Mouse (Mus musculus) MEL (cell line): ENCODE measurements around the gene Mmp25. TPM values are rescaled to one million over a fixed set of nuclear protein-coding genes. Genes with fewer than 3 reads are reported as not detected.

Experiments
- DNase-seq: peaks from one replicate; pipeline ENCODE4 v3.0.0; 2011; ENCODE audit warnings: low read depth, low spot score
- H3K27ac ChIP-seq: 2 replicates; pipeline ENCODE4 v1.5.1; 2012; ENCODE audit warnings: low read depth, mild to moderate bottlenecking, control low read depth, low read length, moderate library complexity; ENCODE audit not compliant: control insufficient read depth
- H3K27me3 ChIP-seq, 2 experiments: fragments of 150-350 bp in 1 of 2; sonication (generic) in 1 of 2; 2 replicates each; pipeline ENCODE4 v1.6.1; 2012; ENCODE audit warnings: low read length in 2 of 2, mild to moderate bottlenecking in 2 of 2, improper control_type of control experiment in 1 of 2, moderate library complexity in 1 of 2; ENCODE audit not compliant: insufficient read depth in 2 of 2, control insufficient read depth in 1 of 2
- H3K36me3 ChIP-seq, 2 experiments: 2 replicates each; pipeline ENCODE4 v1.6.1; 2012 to 2014; ENCODE audit warnings: low read length in 2 of 2, improper control_type of control experiment in 1 of 2, inconsistent platforms in 1 of 2, mild to moderate bottlenecking in 1 of 2; ENCODE audit not compliant: insufficient read depth in 2 of 2, control insufficient read depth in 1 of 2
- H3K4me1 ChIP-seq, 2 experiments: fragments of 150-350 bp in 1 of 2; sonication (generic) in 1 of 2; 2 replicates each; pipeline ENCODE4 v1.6.1; 2012; ENCODE audit warnings: low read length in 2 of 2, improper control_type of control experiment in 1 of 2, mild to moderate bottlenecking in 1 of 2; ENCODE audit not compliant: insufficient read depth in 2 of 2, control insufficient read depth in 1 of 2
- H3K4me3 ChIP-seq, 2 experiments: fragments of 150-350 bp in 1 of 2; sonication (generic) in 1 of 2; 2 replicates each; pipeline ENCODE4 v1.5.1; 2012; ENCODE audit warnings: low read depth in 2 of 2, low read length in 2 of 2, mild to moderate bottlenecking in 2 of 2, moderate library complexity in 2 of 2, control low read depth in 1 of 2, improper control_type of control experiment in 1 of 2; ENCODE audit not compliant: control insufficient read depth in 1 of 2, insufficient read depth in 1 of 2
- H3K79me2 ChIP-seq: 2 replicates; pipeline ENCODE4 v1.6.1; 2012; ENCODE audit warnings: mild to moderate bottlenecking, low read length, moderate library complexity; ENCODE audit not compliant: control insufficient read depth, poor library complexity, insufficient read depth
- H3K9ac ChIP-seq: 2 replicates; pipeline ENCODE4 v1.6.1; 2012; ENCODE audit warnings: low read depth, mild to moderate bottlenecking, control low read depth, low read length, moderate library complexity; ENCODE audit not compliant: control insufficient read depth, poor library complexity, severe bottlenecking
- H3K9me3 ChIP-seq: fragments of 150-350 bp; sonication (generic); replicated peaks from 2 replicates; pipeline ENCODE4 v1.6.1; 2012; ENCODE audit warnings: mild to moderate bottlenecking, low read length, improper control_type of control experiment, moderate library complexity; ENCODE audit not compliant: insufficient read depth
- BHLHE40 ChIP-seq: IDR thresholded peaks from 2 replicates; pipeline ENCODE4 v1.6.1; 2012; ENCODE audit warnings: low read depth, mild to moderate bottlenecking, inconsistent platforms, low read length, improper control_type of control experiment, borderline replicate concordance
- CHD1 ChIP-seq: IDR thresholded peaks from 2 replicates; pipeline ENCODE4 v1.6.1; 2012; ENCODE audit warnings: low read depth, mild to moderate bottlenecking, inconsistent platforms, low read length, improper control_type of control experiment
- CHD2 ChIP-seq: IDR thresholded peaks from 2 replicates; pipeline ENCODE4 v1.6.1; 2011; ENCODE audit warnings: low read length, improper control_type of control experiment
- EP300 ChIP-seq, 2 experiments: IDR thresholded peaks; 2 replicates each; pipeline ENCODE4 v1.6.1; 2011; ENCODE audit warnings: improper control_type of control experiment in 2 of 2, low read length in 2 of 2, low read depth in 1 of 2, mild to moderate bottlenecking in 1 of 2
- GABPA ChIP-seq: IDR thresholded peaks from 2 replicates; pipeline ENCODE4 v1.6.1; 2012; ENCODE audit warnings: low read depth, mild to moderate bottlenecking, inconsistent platforms, low read length, improper control_type of control experiment, moderate library complexity
- GATA1 ChIP-seq: IDR thresholded peaks from 2 replicates; pipeline ENCODE4 v1.6.1; 2011; ENCODE audit warnings: low read depth, low read length, improper control_type of control experiment
- MAFK ChIP-seq: IDR thresholded peaks from 2 replicates; pipeline ENCODE4 v1.6.1; 2011; ENCODE audit warnings: low read depth, mild to moderate bottlenecking, low read length, improper control_type of control experiment, borderline replicate concordance
- MAX ChIP-seq: IDR thresholded peaks from 2 replicates; pipeline ENCODE4 v1.6.1; 2011; ENCODE audit warnings: low read length, improper control_type of control experiment
- MAZ ChIP-seq: IDR thresholded peaks from 2 replicates; pipeline ENCODE4 v1.6.1; 2012; ENCODE audit warnings: low read depth, mild to moderate bottlenecking, inconsistent platforms, low read length, improper control_type of control experiment
- MXI1 ChIP-seq: IDR thresholded peaks from 2 replicates; pipeline ENCODE4 v1.6.1; 2011; ENCODE audit warnings: mild to moderate bottlenecking, low read depth, low read length, improper control_type of control experiment
- MYC ChIP-seq: IDR thresholded peaks from 2 replicates; pipeline ENCODE4 v1.6.1; 2011; ENCODE audit warnings: low read depth, mild to moderate bottlenecking, low read length, improper control_type of control experiment, moderate library complexity
- NRF1 ChIP-seq: IDR thresholded peaks from 2 replicates; pipeline ENCODE4 v1.6.1; 2014; ENCODE audit warnings: low read depth, mild to moderate bottlenecking, inconsistent platforms, low read length, improper control_type of control experiment, moderate library complexity; ENCODE audit not compliant: poor library complexity, insufficient read depth, severe bottlenecking
- POLR2A ChIP-seq, 2 experiments: IDR thresholded peaks; 2 replicates each; pipeline ENCODE4 v1.6.1; 2011 to 2012; ENCODE audit warnings: low read length in 2 of 2, mild to moderate bottlenecking in 2 of 2, control low read depth in 1 of 2, improper control_type of control experiment in 1 of 2, low read depth in 1 of 2, moderate library complexity in 1 of 2; ENCODE audit not compliant: control insufficient read depth in 1 of 2, insufficient read depth in 1 of 2, poor library complexity in 1 of 2
- POLR2AphosphoS5 ChIP-seq: IDR thresholded peaks from 2 replicates; pipeline ENCODE4 v1.6.1; 2012; ENCODE audit warnings: low read depth, borderline replicate concordance, mild to moderate bottlenecking, inconsistent platforms, low read length, moderate library complexity, mixed read lengths
- RAD21 ChIP-seq: IDR thresholded peaks from 2 replicates; pipeline ENCODE4 v1.6.1; 2011; ENCODE audit warnings: mild to moderate bottlenecking, low read depth, low read length, improper control_type of control experiment
- SIN3A ChIP-seq: IDR thresholded peaks from 2 replicates; pipeline ENCODE4 v1.6.1; 2012; ENCODE audit warnings: low read length, improper control_type of control experiment, inconsistent platforms
- SMC3 ChIP-seq: IDR thresholded peaks from 2 replicates; pipeline ENCODE4 v1.6.1; 2011; ENCODE audit warnings: low read depth, low read length, improper control_type of control experiment
- TAL1 ChIP-seq: IDR thresholded peaks from 2 replicates; pipeline ENCODE4 v1.6.1; 2012; ENCODE audit warnings: mild to moderate bottlenecking, inconsistent platforms, low read length, moderate library complexity, mixed read lengths
- TBP ChIP-seq: IDR thresholded peaks from 2 replicates; pipeline ENCODE4 v1.8.0; 2011; ENCODE audit warnings: low read depth, low read length, improper control_type of control experiment
- TCF12 ChIP-seq: IDR thresholded peaks from 2 replicates; pipeline ENCODE4 v1.6.1; 2014; ENCODE audit warnings: low read depth, mild to moderate bottlenecking, inconsistent platforms, low read length, improper control_type of control experiment, moderate library complexity
- UBTF ChIP-seq: IDR thresholded peaks from 2 replicates; pipeline ENCODE4 v1.6.1; 2012; ENCODE audit warnings: low read depth, mild to moderate bottlenecking, inconsistent platforms, low read length, improper control_type of control experiment, moderate library complexity, borderline replicate concordance; ENCODE audit not compliant: insufficient read depth
- ZKSCAN1 ChIP-seq: IDR thresholded peaks from 2 replicates; pipeline ENCODE4 v1.6.1; 2012; ENCODE audit warnings: low read depth, mild to moderate bottlenecking, inconsistent platforms, low read length, improper control_type of control experiment, moderate library complexity
- ZMIZ1 ChIP-seq: IDR thresholded peaks from 2 replicates; pipeline ENCODE4 v1.6.1; 2012; ENCODE audit warnings: low read depth, mild to moderate bottlenecking, inconsistent platforms, low read length, improper control_type of control experiment, moderate library complexity
- ZNF384 ChIP-seq: IDR thresholded peaks from 2 replicates; pipeline ENCODE4 v1.6.1; 2012; ENCODE audit warnings: low read depth, mild to moderate bottlenecking, inconsistent platforms, low read length, improper control_type of control experiment
- polyA plus RNA-seq, 2 experiments: library from polyadenylated mRNA; stranded (reverse) in 1 of 2; unstranded in 1 of 2; fragments of >175 nt in 1 of 2; fragments of >200 nt in 1 of 2; gene quantifications; 2 replicates each; pipeline versions ENCODE4 v1.2.1 to v1.2.4; 2012; ENCODE audit warnings: low replicate concordance in 2 of 2, low read depth in 1 of 2; ENCODE audit not compliant: insufficient read length in 2 of 2, insufficient read depth in 1 of 2, missing spikeins in 1 of 2
- total RNA-seq: library from RNA; depleted of rRNA; stranded (reverse); fragments of 300-350 nt; gene quantifications from 2 replicates; pipeline ENCODE4 v1.2.3, GENCODE M21; 2012

Gene Mmp25
- total and polyA plus RNA-seq, 3 experiments, result 0.01 TPM; not detected in 2

- H3K79me2 ChIP-seq, result no peaks in the 10 kb centered on the region
- no peak for DNase-seq
- no peak overlapping the region for H3K27ac ChIP-seq
- no peaks in the 10 kb centered on the region for H3K27me3 ChIP-seq
- TF ChIP-seq POLR2A (IDR thresholded peaks at IDR 0.05; ENCODE audit: control insufficient read depth in 1 of 2, insufficient read depth in 1 of 2, low read depth in 1 of 2, low read length in 2 of 2, poor library complexity in 1 of 2) (no peak), NRF1 (no peak), RAD21 (no peak), POLR2AphosphoS5 (no peak), SIN3A (no peak), CHD1 (no peak), TBP (no peak), ZMIZ1 (no peak), MXI1 (no peak), EP300 (IDR thresholded peaks at IDR 0.05; ENCODE audit: low read depth in 1 of 2, low read length in 2 of 2) (no peak), MAFK (no peak), ZKSCAN1 (no peak), MYC (no peak), GABPA (no peak), TCF12 (no peak)
- no peaks in the 10 kb centered on the region for H3K9me3 ChIP-seq
- no peak overlapping the region for H3K4me3 ChIP-seq
- H3K36me3 ChIP-seq, result peaks cover 0 to 14% of the 10 kb centered on the region in 2 experiments; a peak in 2 of 4 replicates
- H3K9ac ChIP-seq, result no peak overlapping the region
- peaks cover 0 to 19% of the 10 kb centered on the region in 2 experiments; a peak in 3 of 4 replicates for H3K4me1 ChIP-seq
Measured at GRCm38 (mm10) chr17:23682530-23682929, 37.5 kb upstream of the Mmp25 start.

- peaks cover 0 to 14% of the 10 kb centered on the region in 2 experiments; a peak in 2 of 4 replicates for H3K36me3 ChIP-seq
- no peak for TF ChIP-seq ZKSCAN1
- TF ChIP-seq MAX, result no peak
- TF ChIP-seq UBTF, result no peak
- no peak for TF ChIP-seq MAZ
- TF ChIP-seq TBP, result no peak
- no peak for TF ChIP-seq TAL1
- no peak for TF ChIP-seq POLR2AphosphoS5
- TF ChIP-seq NRF1, result no peak
- TF ChIP-seq GATA1, result no peak
- TF ChIP-seq SMC3, result no peak
- TF ChIP-seq ZNF384, result no peak
- TF ChIP-seq BHLHE40, result no peak
- no peak for TF ChIP-seq CHD2
- TF ChIP-seq, all 39 proteins: peak for 0
- no peak overlapping the region for H3K27ac ChIP-seq
- H3K4me1 ChIP-seq, result peaks cover 0 to 19% of the 10 kb centered on the region in 2 experiments; a peak in 3 of 4 replicates
- DNase-seq, result no peak
- H3K9ac ChIP-seq, result no peak overlapping the region
- no peaks in the 10 kb centered on the region for H3K27me3 ChIP-seq
- peaks cover under 1% of the 10 kb centered on the region for H3K79me2 ChIP-seq
- no peaks in the 10 kb centered on the region for H3K9me3 ChIP-seq
- H3K4me3 ChIP-seq, result no peak overlapping the region
Measured at GRCm38 (mm10) chr17:23682092-23682491, 37.0 kb upstream of the Mmp25 start.
